Mouse (Mus musculus): Measurements from ENCODE around the gene Cryz.

DNA sequence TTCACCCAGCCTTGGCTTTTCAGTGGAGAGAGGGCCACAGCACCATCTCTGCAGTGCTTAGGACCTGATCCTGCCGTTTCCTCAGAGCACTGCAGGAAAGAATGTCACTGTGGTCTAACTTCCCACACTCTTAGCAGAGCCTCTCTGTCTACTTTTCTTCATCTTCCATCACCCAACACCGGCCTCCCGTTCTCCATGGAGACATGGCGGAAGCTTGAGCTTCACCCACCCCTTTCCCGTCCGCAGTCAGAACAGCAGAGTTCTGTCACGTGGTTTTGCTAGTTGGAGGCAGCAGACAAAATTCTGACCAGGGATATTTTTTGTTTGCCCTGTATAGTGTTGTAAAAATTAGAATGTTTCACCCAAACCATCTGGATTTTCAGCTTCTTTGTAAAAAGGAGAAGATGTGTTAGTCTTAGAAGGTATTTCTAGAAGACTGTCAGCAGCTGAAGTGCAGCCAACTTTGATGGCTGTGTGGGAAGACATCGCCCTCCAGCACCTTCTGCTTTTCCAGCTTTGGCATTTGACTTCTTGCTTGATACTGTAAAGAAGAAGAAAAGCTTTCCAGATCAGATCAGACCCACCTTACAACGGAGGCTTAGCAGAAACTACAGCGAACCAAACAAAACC is 54.8 kb downstream of the Cryz start:
- TF ChIP-seq CTCF (IDR thresholded peaks at IDR 0.05; ENCODE audit: extremely low read depth, insufficient read depth, low read length) (no peak), POLR2A (IDR thresholded peaks at IDR 0.05; ENCODE audit: extremely low read depth, insufficient read depth, low read length) (no peak)
